Mouse (Mus musculus): ENCODE results near the gene Retreg1. TPM values are rescaled to one million over a fixed set of nuclear protein-coding genes. Genes with fewer than 3 reads are reported as not detected.
A peak's percentile ranks its signal among the peaks of the same experiment; 100 is the strongest.

Gene Retreg1
- total RNA-seq, 1 experiment from 2014 or later, result 183 TPM

- ATAC-seq (ENCODE audit: extremely low read depth, insufficient number of reproducible peaks, low FRiP score, poor library complexity, severe bottlenecking), result no peak
Measured at GRCm38 (mm10) chr15:25932937-25933684, 90.1 kb downstream of the Retreg1 start.

GRCm38 (mm10) chr15:25933685-25934108 lies 90.7 kb downstream of the Retreg1 start:
- ATAC-seq (ENCODE audit: extremely low read depth, insufficient number of reproducible peaks, low FRiP score, poor library complexity, severe bottlenecking), result no peak; the same call in 1 of the 2 replicates

GRCm38 (mm10) chr15:25934411-25934810 lies 91.4 kb downstream of the Retreg1 start:
- ATAC-seq (ENCODE audit: extremely low read depth, insufficient number of reproducible peaks, low FRiP score, poor library complexity, severe bottlenecking), result no peak

- ATAC-seq (ENCODE audit: extremely low read depth, insufficient number of reproducible peaks, low FRiP score, poor library complexity, severe bottlenecking), result no peak
Measured at GRCm38 (mm10) chr15:25938496-25938895, 95.5 kb downstream of the Retreg1 start.

- ATAC-seq (ENCODE audit: extremely low read depth, insufficient number of reproducible peaks, low FRiP score, poor library complexity, severe bottlenecking), result peak; percentile 72
Measured at GRCm38 (mm10) chr15:25940397-25941377, 97.7 kb downstream of the Retreg1 start.

GRCm38 (mm10) chr15:25941514-25941913 lies 98.5 kb downstream of the Retreg1 start:
- ATAC-seq (ENCODE audit: extremely low read depth, insufficient number of reproducible peaks, low FRiP score, poor library complexity, severe bottlenecking), result no peak

GRCm38 (mm10) chr15:25942415-25942814 lies 99.4 kb downstream of the Retreg1 start:
- ATAC-seq (ENCODE audit: extremely low read depth, insufficient number of reproducible peaks, low FRiP score, poor library complexity, severe bottlenecking), result no peak

- no peak for ATAC-seq (ENCODE audit: extremely low read depth, insufficient number of reproducible peaks, low FRiP score, poor library complexity, severe bottlenecking)
Measured at GRCm38 (mm10) chr15:25943386-25944137, 100.6 kb downstream of the Retreg1 start.

GRCm38 (mm10) chr15:25945224-25945623 lies 102.2 kb downstream of the Retreg1 start:
- no peak for ATAC-seq (ENCODE audit: extremely low read depth, insufficient number of reproducible peaks, low FRiP score, poor library complexity, severe bottlenecking)

- no peak for ATAC-seq (ENCODE audit: extremely low read depth, insufficient number of reproducible peaks, low FRiP score, poor library complexity, severe bottlenecking)
Measured at GRCm38 (mm10) chr15:25946482-25946881, 103.5 kb downstream of the Retreg1 start.

- no peak for ATAC-seq (ENCODE audit: extremely low read depth, insufficient number of reproducible peaks, low FRiP score, poor library complexity, severe bottlenecking)
Measured at GRCm38 (mm10) chr15:25947383-25947782, 104.4 kb downstream of the Retreg1 start.

- no peak for ATAC-seq (ENCODE audit: extremely low read depth, insufficient number of reproducible peaks, low FRiP score, poor library complexity, severe bottlenecking)
Measured at GRCm38 (mm10) chr15:25948257-25949223, 105.6 kb downstream of the Retreg1 start.

GRCm38 (mm10) chr15:25949696-25950095 lies 106.7 kb downstream of the Retreg1 start:
- no peak for ATAC-seq (ENCODE audit: extremely low read depth, insufficient number of reproducible peaks, low FRiP score, poor library complexity, severe bottlenecking)

GRCm38 (mm10) chr15:25950584-25950983 lies 107.6 kb downstream of the Retreg1 start:
- no peak for ATAC-seq (ENCODE audit: extremely low read depth, insufficient number of reproducible peaks, low FRiP score, poor library complexity, severe bottlenecking)

GRCm38 (mm10) chr15:25951037-25951436 lies 108.1 kb downstream of the Retreg1 start:
- ATAC-seq (ENCODE audit: extremely low read depth, insufficient number of reproducible peaks, low FRiP score, poor library complexity, severe bottlenecking), result no peak

GRCm38 (mm10) chr15:25956001-25956400 lies 113.0 kb downstream of the Retreg1 start:
- no peak for ATAC-seq (ENCODE audit: extremely low read depth, insufficient number of reproducible peaks, low FRiP score, poor library complexity, severe bottlenecking)

GRCm38 (mm10) chr15:25956422-25957117 lies 113.6 kb downstream of the Retreg1 start:
- ATAC-seq (ENCODE audit: extremely low read depth, insufficient number of reproducible peaks, low FRiP score, poor library complexity, severe bottlenecking), result no peak
